Mouse (Mus musculus): ENCODE data around the gene Cfap126.

The Cfap126 gene

DNA sequence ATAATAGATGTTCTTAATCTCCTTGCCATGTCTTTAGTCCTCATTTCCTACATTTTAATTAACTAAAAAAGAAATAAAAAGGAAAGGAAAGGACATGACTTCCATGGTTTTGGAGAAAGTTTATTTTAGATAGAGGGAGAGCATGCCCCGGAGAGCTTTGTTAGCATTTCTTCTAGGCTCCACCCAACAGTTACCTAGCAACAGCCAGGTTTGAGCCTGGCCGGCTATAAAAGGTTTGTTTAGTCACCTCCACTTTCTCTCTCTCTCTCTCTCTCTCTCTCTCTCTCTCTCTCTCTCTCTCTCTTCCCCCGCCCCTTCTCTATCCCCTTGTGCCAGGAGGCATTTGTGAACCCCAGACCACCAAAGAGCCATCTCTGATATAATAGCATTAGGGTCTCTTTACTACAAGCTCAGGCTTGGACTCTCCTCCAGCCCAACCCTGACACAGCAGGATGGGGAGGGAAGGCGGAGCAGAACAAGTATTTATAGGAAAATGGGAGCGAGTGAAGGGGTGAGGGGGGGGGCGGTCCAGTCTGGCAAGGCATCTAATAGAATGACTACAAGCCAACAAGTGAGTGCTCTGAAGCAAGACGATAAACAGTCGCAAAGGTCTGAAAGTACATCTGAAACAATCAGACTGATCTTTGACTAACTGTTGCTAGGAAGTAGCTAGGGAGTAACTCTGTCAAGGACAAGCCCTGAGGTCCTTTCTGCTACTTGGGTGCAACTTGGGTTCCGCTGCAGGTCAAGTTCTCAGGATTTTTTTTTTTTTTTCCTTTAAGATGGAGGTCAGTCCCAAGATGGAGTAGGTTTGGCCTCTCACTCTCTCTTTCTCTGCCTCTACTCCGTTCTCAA, 17.4 kb upstream of the Cfap126 start:
- DNase-seq, result no peak

DNA sequence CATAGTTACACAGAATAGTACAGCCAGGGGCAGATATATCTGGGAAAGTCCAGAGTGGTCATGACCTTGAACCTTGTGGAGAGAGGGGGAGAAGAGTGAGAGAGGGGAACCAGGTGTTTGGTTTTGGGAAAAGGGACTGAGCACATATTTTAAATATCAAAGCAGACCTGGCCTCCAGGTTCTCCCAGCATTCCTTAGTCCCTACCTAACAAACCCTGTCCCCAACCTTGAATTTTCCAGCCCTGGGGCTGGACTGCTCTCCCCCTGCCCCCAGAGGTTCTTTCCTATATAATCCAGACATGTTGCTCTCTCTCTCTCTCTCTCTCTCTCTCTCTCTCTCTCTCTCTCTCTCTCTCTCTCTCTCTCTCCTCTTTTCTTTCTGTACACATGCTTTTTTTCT, 16.6 kb upstream of the Cfap126 start:
- no peak for DNase-seq

DNA sequence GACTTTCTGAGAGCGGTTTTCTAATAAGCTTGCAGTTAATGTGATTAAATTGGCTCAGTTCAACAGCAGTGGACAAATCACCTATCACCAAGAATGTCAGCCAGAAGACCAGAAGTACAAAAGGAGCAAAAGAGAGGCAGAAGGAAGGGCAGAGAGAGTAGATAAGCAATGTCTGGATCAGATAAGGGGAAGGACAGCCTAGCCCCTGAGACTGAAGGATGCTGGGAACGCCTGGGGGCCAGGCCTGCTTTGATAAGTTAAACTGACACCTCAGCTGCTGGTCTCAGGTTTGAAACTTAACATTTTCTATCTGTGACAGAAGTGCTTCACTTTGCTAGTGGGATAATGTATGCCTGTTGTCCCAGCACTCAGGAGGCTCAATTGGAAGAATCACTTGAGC, 16.1 kb upstream of the Cfap126 start:
- DNase-seq, result no peak

DNA sequence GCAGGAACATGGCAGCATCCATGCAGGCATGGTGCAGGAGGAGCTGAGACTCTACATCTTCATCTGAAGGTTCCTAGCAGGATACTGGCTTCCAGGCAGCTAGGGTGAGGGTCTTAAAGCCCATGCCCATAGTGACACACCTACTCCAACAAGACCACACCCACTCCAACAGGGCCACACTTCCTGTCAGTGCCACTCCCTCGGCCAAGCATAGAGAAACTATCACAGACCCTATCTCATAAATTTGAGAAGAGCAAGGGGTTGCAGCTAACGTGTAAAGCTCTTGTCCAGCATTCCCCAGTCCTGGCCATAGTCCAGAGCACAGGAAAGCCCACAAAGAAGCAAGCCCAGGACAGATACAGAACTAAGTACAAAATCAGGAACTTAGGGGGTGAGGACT, 12.7 kb upstream of the Cfap126 start:
- no peak for DNase-seq

DNA sequence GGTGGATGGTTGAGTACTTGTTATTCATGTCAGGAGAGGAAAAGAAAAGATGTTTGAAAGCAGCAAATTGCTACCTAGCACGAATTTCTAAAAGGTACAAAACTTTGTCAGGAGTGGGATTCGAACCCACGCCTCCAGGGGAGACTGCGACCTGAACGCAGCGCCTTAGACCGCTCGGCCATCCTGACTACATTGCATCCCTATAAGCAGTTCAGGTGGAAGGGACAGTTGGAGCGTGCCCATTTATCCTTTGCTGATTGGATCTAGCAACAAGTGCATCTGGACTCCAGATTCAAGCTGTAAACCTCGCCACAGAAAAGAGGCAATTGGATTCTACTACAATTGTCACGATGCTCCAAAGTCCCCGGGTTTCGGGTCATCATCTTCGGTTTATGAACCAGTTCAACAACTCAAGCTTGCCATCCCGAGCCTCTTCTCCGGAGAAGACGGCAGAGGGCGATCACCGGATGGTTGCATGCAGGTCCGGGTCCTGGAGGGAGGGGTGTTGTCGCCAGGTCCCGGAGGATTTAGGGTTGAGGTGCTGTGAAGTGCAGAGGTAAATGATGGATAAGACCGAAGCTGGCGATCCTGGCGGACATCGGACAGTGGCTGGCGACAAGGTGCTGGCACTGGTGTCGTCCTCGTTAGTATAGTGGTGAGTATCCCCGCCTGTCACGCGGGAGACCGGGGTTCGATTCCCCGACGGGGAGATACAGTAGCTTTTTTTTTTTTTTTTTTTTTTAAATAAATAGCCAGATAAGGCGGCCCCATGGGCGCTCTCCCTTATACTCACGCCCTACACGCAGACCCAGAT, 11.8 kb upstream of the Cfap126 start:
- peak; percentile 92 for DNase-seq

DNA sequence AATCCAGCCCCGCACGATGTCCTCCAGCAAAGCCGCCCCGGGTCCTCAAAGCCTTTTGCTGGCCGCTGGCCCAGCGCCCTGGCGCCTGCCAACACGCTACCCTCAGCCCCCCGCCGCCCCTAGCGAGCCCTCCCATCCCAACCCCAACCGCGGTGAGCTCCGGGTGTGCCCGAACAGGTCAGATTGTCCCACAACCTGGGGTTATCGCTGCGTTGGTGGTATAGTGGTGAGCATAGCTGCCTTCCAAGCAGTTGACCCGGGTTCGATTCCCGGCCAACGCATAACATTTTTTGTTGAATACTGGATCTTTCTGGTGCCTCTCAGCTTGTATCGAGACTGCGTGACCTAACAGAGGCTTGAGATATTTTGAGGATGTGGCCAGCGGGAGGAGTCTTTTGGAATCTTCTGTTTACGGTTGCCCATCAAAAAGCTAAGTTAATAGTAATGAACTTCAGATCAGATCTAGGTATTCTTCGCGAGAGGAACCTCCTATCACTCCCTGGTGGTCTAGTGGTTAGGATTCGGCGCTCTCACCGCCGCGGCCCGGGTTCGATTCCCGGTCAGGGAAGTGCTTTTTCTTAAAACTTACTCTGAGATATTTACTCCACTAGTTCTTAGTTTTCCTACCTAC, 11.1 kb upstream of the Cfap126 start:
- DNase-seq, result peak; percentile 88 to 89

DNA sequence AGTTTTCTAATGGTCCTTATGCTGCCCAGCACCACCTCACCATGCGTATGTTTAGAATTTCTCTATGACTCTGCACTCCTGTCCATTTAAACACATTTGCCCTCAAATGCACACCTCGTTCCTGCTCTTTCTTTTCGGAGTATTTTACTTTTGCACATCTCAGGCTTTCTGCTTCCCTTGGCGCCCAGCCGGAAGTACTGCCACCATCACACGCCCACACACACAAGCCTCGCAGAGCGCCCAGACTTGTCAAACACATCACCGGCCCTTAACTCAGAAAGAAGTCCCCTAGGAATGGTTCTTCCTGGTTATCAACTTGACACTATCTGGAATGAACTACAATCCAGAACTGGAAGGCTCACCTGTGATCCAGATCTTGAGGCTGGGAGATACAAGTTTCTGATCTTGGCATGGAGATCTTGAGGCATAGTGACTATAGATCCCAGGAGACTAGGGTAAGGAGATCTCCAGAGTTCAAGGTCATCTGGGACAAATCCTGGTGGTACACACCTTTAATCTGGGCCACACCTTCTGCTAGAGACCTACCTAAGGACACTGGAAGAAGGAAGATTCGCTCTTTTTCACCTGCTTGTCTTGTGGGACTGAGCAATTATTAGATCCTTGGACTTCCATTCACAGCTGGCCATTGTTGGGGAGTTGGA, 10.4 kb upstream of the Cfap126 start:
- no peak for DNase-seq

DNA sequence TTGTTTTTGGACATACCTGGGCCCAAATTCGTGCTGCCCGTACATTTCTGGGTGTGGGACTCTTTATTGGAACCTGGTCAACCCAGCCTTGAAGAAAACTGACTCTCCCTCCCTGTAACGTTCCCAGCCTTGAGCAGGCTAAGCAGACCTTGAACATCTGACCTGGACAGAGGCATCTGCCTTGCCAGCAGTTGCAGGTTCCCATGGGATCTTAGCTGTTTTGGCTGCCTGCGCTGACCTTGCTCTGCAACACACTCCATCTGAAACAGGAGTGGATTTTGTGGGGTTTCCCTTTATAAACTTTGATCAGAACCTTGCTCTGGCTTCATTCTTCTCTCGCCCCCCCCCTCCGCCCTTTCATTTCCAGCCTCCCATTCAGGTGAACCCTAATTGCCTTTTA, 8.5 kb upstream of the Cfap126 start:
- no peak for DNase-seq

DNA sequence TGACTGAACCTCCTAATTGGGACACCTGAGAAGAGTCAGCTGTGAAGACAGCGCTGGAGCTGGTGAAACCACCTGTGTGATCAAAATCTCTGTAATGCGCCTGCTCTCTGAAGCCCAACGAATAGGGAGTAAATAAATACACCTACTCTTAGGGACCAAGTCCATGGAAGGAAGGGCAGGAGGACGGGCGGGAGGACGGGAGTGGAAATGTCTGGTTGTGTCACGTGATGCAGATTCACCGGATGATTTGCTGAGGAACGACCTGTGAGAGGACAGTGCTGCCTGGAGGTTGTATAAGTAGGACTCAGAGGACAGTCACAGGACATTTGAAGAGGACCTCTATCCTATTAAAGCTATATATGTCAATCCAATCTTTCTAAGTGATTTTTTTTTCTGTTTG, 4.1 kb upstream of the Cfap126 start:
- no peak for DNase-seq

DNA sequence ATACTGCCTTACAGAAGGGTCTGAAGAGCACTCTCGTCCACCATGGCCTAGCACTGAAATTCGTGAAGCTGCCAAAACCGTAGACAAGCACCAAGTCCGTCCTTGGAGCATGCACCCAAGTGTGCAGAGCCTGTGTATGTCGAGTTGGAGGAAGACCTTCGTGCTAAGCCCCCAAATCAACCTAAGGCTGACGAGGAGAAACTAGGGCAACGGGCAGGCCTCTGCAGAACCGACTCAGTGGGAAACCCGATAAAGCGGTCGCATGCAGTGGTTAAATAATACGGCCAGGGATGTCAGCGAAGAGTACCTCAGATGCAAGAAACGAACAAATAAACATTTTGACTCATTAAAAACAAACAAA, 3.1 kb upstream of the Cfap126 start:
- no peak for DNase-seq

DNA sequence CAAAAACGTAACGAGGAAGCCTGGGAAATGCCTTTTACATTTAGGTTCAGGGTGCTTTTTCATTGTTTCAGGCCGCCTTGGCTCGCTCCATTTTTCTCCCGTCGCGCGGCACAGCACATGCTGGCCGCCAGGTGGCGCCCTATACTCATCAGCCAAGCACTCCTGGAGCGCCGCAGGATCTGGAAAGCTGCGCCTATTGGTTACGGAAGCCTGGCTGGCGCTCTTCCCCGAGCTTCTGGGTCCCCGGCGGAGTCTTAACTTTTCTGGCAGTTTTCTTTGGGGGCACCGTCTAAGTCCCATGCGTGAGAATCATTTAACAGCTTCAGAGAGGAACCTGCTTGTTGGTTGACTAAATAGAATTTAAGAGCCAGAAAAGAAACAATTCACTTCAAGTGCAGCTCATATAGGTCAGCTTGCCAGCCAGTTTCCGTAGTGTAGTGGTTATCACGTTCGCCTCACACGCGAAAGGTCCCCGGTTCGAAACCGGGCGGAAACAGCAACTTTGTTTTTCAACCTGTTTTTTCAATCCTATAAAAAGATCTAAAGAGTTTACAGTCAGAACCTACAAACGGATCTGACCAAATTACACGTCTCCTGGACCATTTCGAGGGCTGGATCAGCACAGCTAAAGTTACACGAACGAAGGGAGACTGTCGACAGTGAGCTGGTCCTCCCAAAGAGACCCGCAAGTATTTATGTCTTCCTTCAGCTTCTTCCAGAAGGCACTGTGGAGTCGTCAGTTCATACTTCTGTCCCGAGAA, 2.5 kb upstream of the Cfap126 start:
- peak; percentile 96 to 97 for DNase-seq

DNA sequence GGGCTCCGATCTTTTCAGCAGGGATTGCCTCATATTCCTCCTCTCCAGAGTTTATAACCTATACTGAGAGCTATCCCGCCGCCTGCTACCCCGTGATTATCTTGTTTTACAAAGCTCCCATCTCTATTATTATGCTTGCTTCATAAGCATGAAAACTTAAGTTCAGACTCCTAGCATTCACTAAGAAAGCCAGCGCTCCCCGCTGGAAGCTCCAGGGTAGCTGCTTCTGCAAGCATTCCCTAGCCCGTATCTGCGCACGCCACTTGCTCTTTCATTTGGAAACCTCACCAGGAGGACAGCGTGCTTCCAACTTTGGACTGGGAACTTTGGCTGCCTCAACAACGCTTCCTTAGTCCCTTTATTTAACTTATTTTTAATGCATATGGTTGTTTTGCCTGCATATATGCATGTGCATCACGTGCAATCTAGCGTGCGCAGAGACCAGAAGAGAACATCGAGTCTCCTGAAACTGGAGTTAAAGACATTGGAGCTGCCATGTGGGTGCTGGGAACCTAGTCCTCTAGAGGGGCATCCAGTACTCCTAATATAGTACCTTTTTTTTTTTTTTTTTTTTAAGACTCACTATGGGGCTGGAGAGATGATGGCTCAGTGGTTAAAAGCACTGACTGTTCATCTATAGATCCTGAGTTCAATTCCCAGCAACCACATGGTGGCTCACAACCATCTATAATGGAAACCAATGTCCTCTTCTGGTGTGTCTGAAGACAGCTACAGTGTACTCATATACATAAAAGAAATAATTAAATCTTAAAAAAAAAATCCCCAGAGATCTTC, 1.7 kb upstream of the Cfap126 start:
- DNase-seq, result peak; percentile 33 to 48

DNA sequence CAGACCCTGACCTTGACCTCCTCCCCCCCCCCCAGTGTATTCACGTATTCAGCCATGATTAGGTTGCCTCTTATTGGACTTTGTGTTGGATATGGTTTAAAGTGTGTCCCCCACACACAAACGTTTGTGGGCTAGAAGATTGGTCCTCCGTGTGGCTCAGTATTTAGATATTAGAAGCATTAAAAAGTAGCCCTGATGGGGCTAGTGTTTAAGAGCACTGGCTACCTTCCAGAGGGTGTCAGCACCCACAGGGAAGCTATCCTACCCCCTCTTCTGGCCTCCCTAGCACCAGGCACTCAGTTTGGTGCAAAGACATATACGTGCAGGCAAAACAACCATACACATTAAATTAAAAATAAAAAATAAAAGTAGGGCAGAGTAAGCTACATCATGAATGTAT, 732 bp upstream of the Cfap126 start:
- DNase-seq, result no peak

DNA sequence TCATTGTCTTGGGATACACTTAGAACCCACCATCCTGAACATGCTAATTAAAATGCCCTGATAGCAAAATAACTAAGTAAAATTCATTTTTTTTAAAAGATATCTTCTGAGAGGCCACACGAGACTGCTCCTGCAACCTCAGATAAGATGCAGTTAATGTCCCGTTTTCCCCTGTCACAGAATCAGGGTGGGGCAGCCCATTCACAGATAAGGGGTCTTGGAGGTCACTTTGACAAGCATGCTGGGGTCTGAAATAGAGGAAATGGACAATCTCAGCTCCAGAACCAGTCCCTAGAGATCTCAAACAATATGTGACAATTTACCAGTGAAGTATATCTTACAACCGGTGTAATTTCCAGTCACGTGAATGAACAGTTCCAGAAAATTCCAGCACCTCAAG, 2.6 kb downstream of the Cfap126 start:
- DNase-seq, result no peak

DNA sequence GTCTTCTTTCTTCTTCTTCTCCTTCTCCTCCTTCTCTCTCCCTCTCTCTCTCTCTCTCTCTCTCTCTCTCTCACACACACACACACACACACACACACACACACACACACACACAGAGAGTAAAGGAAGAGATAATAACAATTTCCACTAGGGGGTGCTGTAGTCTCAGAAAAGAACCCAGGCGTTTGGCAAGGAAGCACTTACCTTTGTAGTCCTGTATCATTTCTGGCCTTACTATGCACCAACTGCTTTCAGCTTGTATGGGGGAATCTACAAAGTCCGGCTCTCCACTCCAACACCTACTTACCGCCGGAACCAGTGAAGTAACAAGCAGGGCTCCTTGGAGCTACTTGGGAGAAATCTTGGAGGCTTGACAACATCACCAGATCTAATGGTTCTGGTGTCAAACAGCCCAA, 4.6 kb downstream of the Cfap126 start:
- DNase-seq, result peak; percentile 56 to 72

DNA sequence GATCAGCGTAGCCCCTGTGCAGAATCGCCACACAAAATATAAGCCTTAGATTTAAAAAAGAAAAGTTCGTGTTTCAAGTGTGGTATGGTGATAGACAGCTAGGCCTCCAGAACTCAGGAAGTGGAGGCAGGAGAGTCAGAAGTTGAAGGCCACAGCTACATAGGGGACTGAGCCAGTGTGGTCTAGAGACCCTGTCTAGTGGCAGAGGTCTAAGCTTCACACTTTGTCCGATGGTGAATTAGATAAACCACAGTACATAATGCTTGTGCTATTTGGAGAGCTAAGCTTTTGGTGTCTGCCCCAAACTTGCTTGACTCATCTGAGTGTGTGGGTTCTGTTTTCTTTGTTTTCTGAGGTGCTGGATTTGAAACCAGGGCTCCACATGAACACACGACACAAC, 5.3 kb downstream of the Cfap126 start:
- no peak for DNase-seq

DNA sequence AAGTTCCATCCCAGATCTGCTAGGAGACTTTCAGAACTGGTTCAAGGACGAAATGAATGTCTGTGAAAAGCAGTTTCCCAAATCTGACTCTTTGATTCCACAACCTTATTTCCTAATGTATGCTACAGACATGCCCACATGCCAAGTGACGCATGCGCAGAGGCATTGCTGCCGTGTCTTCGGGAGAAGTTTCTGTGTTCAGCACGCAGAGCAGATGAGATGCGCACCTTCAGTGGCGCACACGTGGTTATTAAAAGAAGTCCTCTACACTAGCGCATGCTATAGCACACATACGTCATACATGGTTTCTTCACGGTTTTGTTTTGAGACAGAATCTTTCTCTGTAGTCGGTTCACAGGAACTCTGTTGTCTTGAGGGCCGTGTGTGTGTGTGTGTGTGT, 5.7 kb downstream of the Cfap126 start:
- no peak for DNase-seq

DNA sequence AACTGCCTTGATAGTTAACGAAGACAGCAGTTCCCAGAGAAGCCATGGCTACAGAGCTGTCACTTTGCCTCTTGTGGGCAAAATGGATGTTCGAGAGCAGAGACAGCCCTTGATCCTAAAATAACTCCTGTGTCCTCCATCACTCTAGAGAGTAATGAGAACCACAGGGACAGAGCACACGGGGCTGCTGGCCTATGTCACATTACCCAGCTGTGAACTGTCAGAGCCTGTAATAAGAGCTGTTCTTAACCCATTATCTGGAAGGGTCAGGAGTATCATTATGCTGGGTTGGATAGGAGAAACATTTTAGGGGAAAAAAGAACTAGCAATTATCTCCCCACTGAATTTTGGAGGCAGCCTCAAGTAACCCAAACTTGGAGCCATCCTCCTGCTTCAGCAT, 7.2 kb downstream of the Cfap126 start:
- no peak for DNase-seq

DNA sequence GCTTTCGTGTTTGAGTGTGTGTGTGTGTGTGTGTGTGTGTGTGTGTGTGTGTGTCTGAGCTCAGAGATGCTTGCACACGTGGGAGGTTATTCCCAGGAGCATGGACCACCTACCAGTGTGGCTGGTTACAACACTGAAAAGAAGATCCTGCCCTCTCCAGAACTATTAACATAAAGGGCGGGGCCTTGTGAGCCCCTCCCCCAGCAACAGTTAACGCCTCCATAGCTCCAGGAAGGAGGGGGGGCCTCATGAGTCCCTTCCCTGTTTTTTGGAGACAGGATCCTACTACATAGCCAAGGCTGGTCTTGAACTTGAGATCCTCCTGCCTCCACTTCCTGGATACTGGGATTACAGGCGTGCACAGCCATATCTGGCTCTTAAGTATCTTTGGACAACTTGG, 8.1 kb downstream of the Cfap126 start:
- DNase-seq, result no peak

DNA sequence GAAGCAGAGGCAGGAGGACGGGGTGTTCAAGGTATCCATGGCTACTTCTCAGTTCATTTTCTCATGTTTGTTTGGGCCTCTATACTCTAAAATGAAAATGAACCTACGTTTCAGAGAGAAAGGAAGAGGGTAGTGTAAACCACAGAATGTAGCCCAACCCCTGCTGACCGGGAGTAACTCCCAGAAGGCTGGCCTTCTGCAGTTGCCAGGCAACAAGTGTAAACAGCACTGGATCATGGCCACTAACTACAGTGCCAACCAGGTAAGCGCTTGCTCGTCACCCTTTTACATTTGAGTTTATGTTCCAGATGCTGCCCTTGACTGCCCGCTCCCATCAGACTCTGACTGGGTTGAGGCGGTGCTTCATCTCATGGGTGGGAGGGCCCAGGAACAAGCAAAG, 9.2 kb downstream of the Cfap126 start:
- DNase-seq, result no peak

DNA sequence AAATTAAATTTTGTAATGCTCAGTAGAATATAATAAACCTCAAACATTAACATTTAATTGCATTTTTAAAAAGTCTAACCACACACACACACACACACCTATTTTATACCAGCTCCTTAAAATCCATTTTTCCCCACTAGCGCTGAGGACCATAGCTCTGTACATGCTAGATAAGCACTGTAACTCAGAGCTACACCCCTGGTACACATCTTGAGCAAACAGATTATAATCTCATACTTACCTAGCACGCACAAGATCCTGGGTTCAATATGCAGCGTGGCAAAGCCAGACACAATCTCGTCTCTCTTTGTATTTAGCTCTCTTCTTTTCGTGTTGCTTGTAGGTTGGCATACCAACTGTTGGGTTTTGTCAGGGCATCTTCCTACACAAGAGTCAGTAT, 10.7 kb downstream of the Cfap126 start:
- no peak for DNase-seq

DNA sequence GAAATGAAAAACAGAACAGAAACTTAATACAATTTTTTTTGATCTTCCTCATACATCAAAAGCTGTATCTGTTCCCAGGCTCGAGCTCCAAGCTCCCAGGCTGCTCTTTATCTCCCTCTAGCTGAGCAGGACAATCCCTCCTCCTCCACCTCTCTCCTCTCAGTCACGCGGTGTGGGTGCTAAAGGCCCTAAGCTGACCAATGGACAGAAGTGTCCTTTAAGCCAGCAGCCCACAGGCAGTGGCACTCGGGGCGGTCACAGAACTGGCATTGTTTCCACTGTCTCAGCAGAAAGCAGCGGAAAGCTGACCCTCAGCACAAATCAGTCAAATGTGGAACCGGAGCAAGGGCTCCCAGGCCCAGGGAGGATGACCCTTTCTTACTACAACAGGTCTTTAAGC, 15.5 kb downstream of the Cfap126 start:
- peak in 1 of 2 experiments; percentile 19 for DNase-seq

Measured in cerebellum, postnatal 25 days (tissue).